In the genomic region with DNA sequence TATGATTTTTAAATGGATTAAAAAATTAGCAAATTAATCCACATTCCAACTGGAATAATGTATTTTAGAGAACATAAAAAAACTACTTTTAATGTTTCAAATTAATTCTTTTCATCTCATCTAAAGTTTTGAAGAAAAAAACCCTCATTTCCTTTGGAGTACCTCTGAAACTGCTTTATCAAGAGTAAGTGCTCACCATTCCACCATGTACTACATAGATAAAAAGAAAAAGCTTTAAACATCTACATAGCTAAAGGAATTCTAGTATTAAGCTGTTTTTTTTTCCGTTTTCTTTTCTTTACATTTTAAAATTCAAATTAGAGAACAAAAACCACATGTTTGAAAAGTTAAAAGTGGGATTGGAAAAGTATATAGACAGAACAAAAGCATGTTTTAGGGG, we compare ENCODE assay signal across 1 mouse cellular context.
TF ChIP-seq lines count a peak whose summit lies in the region.

No protein-coding gene starts in this region.

TF ChIP-seq in MEL, 35 proteins besides CTCF, POLR2A, EP300 and RAD21 (continued from another document):
- TF ChIP-seq MEF2A (IDR thresholded peaks at IDR 0.05; ENCODE audit: extremely low read depth, insufficient replicate concordance, low read depth, low read length, poor library complexity, severe bottlenecking) (no peak), MYB (IDR thresholded peaks at IDR 0.05; ENCODE audit: low read depth, low read length) (no peak), TCF12 (IDR thresholded peaks at IDR 0.05; ENCODE audit: low read depth, low read length) (peak; percentile 55; the same call in 1 of the 2 replicates), HCFC1 (IDR thresholded peaks at IDR 0.05; ENCODE audit: low read depth, low read length) (no peak), POLR2AphosphoS2 (IDR thresholded peaks at IDR 0.05; ENCODE audit: low read length) (no peak), SIN3A (IDR thresholded peaks at IDR 0.05; ENCODE audit: low read length) (no peak), CHD1 (IDR thresholded peaks at IDR 0.05; ENCODE audit: low read depth, low read length) (no peak)
